Mouse (Mus musculus): ENCODE data around the gene Slc7a8. TPM values are rescaled to one million over a fixed set of nuclear protein-coding genes. Genes with fewer than 3 reads are reported as not detected.

Slc7a8 gene
- polyA plus RNA-seq, 1 experiment from 2014 or later: 34.2 TPM

DNA sequence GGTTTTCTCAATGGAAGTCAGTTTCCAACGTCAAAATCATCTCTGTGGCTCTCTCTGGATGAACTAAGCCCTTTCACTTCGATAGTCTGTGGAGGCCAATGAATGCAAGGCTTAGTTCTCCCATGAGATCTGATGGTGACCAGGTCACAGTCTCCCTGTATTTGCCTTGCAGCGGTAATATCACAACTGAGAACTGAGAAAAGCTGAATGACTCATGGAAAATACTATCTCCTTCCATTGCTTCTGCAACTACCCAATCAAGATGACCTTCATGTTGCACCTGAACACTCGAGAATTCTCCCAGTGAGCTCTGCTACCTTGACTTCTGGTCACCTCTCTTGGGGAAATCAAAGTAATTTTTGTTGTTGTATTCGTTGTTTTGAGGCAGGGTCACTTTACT, 54.2 kb downstream of the Slc7a8 start:
- ATAC-seq: no peak
- TF ChIP-seq CTCF (IDR thresholded peaks at IDR 0.05; ENCODE audit: low read depth): no peak
- Histone ChIP-seq H3K4me2 (replicated peaks; ENCODE audit: low read depth) (no peak overlapping the region), H3K27me3 (replicated peaks; ENCODE audit: control insufficient read depth, insufficient read depth, low read length) (no peaks in the 10 kb centered on the region), H3K9ac (ENCODE audit: low read depth, low read length) (no peak overlapping the region), H3K4me1 (replicated peaks; ENCODE audit: control insufficient read depth, insufficient read depth, low read length) (0 out of 2 replicates have a peak, but pooled peaks cover 4% of the 10 kb centered on the region), H3K36me3 (ENCODE audit: control insufficient read depth, insufficient read depth) (peaks cover 59% of the 10 kb centered on the region), H3K4me3 (ENCODE audit: low read depth, low read length) (no peak overlapping the region), H3K27ac (ENCODE audit: low read depth, low read length) (no peak overlapping the region), H3K9me3 (ENCODE audit: control insufficient read depth) (no peaks in the 10 kb centered on the region)
- 64% methylated on average over 5 of the region's 5 CpGs for WGBS

DNA sequence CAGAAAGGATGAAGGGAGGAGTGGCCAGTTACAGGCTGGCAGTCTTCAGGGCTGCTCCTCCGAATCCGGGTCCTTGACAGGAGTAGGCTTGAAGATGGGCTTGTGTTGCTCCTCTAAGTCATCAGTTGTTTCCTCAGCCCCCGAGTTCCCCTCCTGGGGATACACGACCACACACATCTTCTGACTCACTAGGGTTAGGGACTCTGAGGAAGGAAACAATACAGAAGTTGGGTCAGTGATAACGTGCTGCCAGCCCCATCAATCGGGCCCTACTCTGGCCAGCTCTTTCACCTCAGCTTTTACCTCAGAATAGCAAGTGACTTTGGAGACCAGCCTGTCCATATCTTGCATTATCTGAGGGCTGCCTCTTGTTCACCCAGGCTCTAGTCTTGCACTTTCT, 57.7 kb downstream of the Slc7a8 start:
- WGBS: 65% methylated on average over 6 of the region's 6 CpGs
- ATAC-seq: no peak
- no peak for TF ChIP-seq CTCF (IDR thresholded peaks at IDR 0.05; ENCODE audit: low read depth)

DNA sequence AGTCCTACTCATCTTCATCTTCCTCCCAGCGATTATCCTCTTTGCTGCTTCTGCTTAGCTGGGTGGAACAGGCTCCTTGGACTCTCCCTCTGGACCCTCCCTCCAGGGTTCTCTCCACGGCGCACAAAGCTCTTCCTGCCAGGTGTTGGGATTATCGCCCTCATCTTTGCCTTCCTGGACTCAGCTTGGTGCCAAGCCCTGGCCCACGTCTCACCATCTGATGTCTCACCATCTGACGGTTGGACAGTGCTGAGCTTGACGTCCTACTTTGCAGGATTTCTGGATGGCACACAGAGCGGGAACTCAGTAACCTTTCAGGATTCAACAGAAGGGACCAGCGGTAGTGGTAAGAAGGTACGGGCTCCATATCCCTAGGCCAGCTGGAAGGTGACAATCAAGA, 60.0 kb downstream of the Slc7a8 start:
- Histone ChIP-seq H3K4me3 (ENCODE audit: low read depth, low read length) (no peak overlapping the region), H3K36me3 (ENCODE audit: control insufficient read depth, insufficient read depth) (peaks cover 39% of the 10 kb centered on the region), H3K9me3 (ENCODE audit: control insufficient read depth) (no peaks in the 10 kb centered on the region), H3K9ac (ENCODE audit: low read depth, low read length) (no peak overlapping the region), H3K27me3 (replicated peaks; ENCODE audit: control insufficient read depth, insufficient read depth, low read length) (no peaks in the 10 kb centered on the region), H3K4me2 (replicated peaks; ENCODE audit: low read depth) (no peak overlapping the region), H3K27ac (ENCODE audit: low read depth, low read length) (no peak overlapping the region; the same call in 1 of the 2 replicates), H3K4me1 (replicated peaks; ENCODE audit: control insufficient read depth, insufficient read depth, low read length) (0 out of 2 replicates have a peak, but pooled peaks cover 4% of the 10 kb centered on the region)
- TF ChIP-seq CTCF (IDR thresholded peaks at IDR 0.05; ENCODE audit: low read depth): no peak
- WGBS: 79% methylated on average over 10 of the region's 10 CpGs
- no peak for ATAC-seq

More for the DNA sequence above, 57.7 kb downstream of the Slc7a8 start:
- Histone ChIP-seq H3K4me2 (replicated peaks; ENCODE audit: low read depth) (no peak overlapping the region), H3K27me3 (replicated peaks; ENCODE audit: control insufficient read depth, insufficient read depth, low read length) (no peaks in the 10 kb centered on the region), H3K9me3 (ENCODE audit: control insufficient read depth) (no peaks in the 10 kb centered on the region), H3K9ac (ENCODE audit: low read depth, low read length) (no peak overlapping the region), H3K36me3 (ENCODE audit: control insufficient read depth, insufficient read depth) (peaks cover 40% of the 10 kb centered on the region), H3K27ac (ENCODE audit: low read depth, low read length) (no peak overlapping the region), H3K4me3 (ENCODE audit: low read depth, low read length) (no peak overlapping the region), H3K4me1 (replicated peaks; ENCODE audit: control insufficient read depth, insufficient read depth, low read length) (0 out of 2 replicates have a peak, but pooled peaks cover 4% of the 10 kb centered on the region)

DNA sequence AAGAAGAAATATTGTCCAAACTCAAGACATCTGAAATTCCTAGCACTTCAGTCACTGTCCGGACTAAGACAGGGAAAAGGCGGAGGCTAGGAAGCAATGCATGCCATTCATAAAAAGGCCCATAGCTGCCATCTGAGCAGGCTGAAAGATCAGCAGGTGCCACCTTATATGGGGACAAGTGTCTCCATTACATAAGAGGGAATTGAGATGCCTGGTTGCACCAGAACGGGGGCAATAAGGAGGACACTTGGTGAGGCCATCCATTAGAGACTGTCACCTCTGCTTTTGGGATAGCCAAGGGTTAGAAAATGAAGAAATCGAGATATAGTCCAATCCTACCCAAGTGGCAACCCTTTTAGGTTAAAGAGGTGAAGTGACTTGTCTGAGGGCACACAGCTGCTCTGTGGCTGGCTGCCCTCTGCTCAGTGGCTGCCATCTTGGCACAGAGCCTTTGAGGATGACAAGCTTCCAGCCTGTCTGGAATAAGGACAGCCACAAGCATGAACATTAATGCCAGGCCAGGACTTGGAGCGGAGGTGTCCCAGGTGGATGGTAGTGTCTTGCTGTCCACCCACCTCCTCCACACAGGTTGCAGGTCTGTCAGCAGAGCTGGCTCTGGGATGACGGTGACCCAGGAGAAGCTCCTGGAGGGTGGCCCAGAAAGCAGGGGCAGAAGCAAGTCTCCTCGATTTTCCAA, 60.9 kb downstream of the Slc7a8 start:
- no peak for ATAC-seq
- TF ChIP-seq CTCF (IDR thresholded peaks at IDR 0.05; ENCODE audit: low read depth): no peak

DNA sequence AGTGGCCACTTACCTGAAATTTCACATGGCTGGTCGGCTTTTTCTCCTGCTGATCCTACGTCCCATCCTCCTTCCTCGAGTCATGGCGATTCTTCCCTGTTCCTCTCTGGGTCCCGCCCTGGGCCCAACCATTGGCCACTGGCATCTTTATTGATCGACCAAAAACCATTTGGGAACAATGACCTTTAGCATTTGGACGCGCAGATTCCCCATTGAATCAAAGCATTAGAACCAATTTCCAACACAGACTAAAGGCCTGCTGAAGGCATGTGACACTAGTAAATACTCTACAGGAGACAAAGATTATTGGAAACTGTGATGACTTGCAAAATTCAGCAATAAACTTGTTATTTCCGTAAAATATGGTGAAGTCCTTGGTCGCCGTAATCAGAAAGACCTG, 61.7 kb downstream of the Slc7a8 start:
- no peak overlapping the region for H3K27ac ChIP-seq (ENCODE audit: low read depth, low read length)
- H3K27me3 ChIP-seq (replicated peaks; ENCODE audit: control insufficient read depth, insufficient read depth, low read length): no peaks in the 10 kb centered on the region
- H3K4me3 ChIP-seq (ENCODE audit: low read depth, low read length): no peak overlapping the region
- ATAC-seq: no peak
- 0 out of 2 replicates have a peak, but pooled peaks cover 4% of the 10 kb centered on the region for H3K4me1 ChIP-seq (replicated peaks; ENCODE audit: control insufficient read depth, insufficient read depth, low read length)
- WGBS: 86% methylated on average over 11 of the region's 11 CpGs
- H3K4me2 ChIP-seq (replicated peaks; ENCODE audit: low read depth): no peak overlapping the region
- no peak overlapping the region for H3K9ac ChIP-seq (ENCODE audit: low read depth, low read length)
- peaks cover 26% of the 10 kb centered on the region; the same call in 1 of the 2 replicates for H3K36me3 ChIP-seq (ENCODE audit: control insufficient read depth, insufficient read depth)
- H3K9me3 ChIP-seq (ENCODE audit: control insufficient read depth): no peaks in the 10 kb centered on the region
- TF ChIP-seq CTCF (IDR thresholded peaks at IDR 0.05; ENCODE audit: low read depth): no peak

More for the DNA sequence above, 60.9 kb downstream of the Slc7a8 start:
- Histone ChIP-seq H3K4me1 (replicated peaks; ENCODE audit: control insufficient read depth, insufficient read depth, low read length) (0 out of 2 replicates have a peak, but pooled peaks cover 4% of the 10 kb centered on the region), H3K27ac (ENCODE audit: low read depth, low read length) (no peak overlapping the region), H3K4me2 (replicated peaks; ENCODE audit: low read depth) (no peak overlapping the region), H3K27me3 (replicated peaks; ENCODE audit: control insufficient read depth, insufficient read depth, low read length) (no peaks in the 10 kb centered on the region), H3K9ac (ENCODE audit: low read depth, low read length) (no peak overlapping the region), H3K9me3 (ENCODE audit: control insufficient read depth) (no peaks in the 10 kb centered on the region), H3K4me3 (ENCODE audit: low read depth, low read length) (no peak overlapping the region), H3K36me3 (ENCODE audit: control insufficient read depth, insufficient read depth) (peaks cover 31% of the 10 kb centered on the region; the same call in 1 of the 2 replicates)
- WGBS: 89% methylated on average over 7 of the region's 7 CpGs

GRCm38 (mm10) chr14:54715402-54715801, 66.3 kb downstream of the Slc7a8 start:
- Histone ChIP-seq H3K4me2 (replicated peaks; ENCODE audit: low read depth) (peak overlapping the region; percentile 71; the same call in 1 of the 2 replicates), H3K36me3 (ENCODE audit: control insufficient read depth, insufficient read depth) (no peaks in the 10 kb centered on the region), H3K9ac (ENCODE audit: low read depth, low read length) (no peak overlapping the region), H3K27me3 (replicated peaks; ENCODE audit: control insufficient read depth, insufficient read depth, low read length) (no peaks in the 10 kb centered on the region), H3K4me3 (ENCODE audit: low read depth, low read length) (no peak overlapping the region), H3K27ac (ENCODE audit: low read depth, low read length) (no peak overlapping the region), H3K4me1 (replicated peaks; ENCODE audit: control insufficient read depth, insufficient read depth, low read length) (no peaks in the 10 kb centered on the region; the same call in 1 of the 2 replicates), H3K9me3 (ENCODE audit: control insufficient read depth) (no peaks in the 10 kb centered on the region)
- no peak for ATAC-seq
- WGBS: 59% methylated on average over 1 of the region's 1 CpGs
- no peak for TF ChIP-seq CTCF (IDR thresholded peaks at IDR 0.05; ENCODE audit: low read depth)
